Mouse (Mus musculus): Measurements from ENCODE around the gene Trabd2b. TPM values are rescaled to one million over a fixed set of nuclear protein-coding genes. Genes with fewer than 3 reads are reported as not detected.

Trabd2b gene
- polyA plus RNA-seq, 1 experiment from 2014 or later: 0.37 TPM

DNA sequence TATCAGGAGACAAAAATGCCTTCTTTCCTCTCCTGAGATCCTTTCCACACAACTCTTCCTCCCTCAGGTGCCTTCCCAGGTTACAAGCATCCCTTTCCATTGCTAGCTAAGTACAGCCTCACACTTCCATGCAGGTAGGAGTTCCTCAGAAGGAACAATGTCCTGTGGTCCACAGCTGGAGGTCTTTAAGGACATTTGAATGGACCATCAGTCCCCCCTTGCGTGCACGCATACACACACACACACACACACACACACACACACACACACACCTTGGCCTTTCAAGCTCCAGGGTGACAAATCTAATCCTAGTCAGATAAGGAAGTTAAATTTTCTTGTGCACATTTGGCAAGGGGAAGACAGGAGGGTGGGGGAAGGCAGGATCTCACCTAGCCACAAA lies 36.9 kb upstream of the Trabd2b start:
- no peak overlapping the region for H3K27ac ChIP-seq (ENCODE audit: low read depth, low read length)
- no peaks in the 10 kb centered on the region for H3K36me3 ChIP-seq (ENCODE audit: control insufficient read depth, insufficient read depth, low read length)
- 74% methylated on average over 2 of the region's 2 CpGs for WGBS

DNA sequence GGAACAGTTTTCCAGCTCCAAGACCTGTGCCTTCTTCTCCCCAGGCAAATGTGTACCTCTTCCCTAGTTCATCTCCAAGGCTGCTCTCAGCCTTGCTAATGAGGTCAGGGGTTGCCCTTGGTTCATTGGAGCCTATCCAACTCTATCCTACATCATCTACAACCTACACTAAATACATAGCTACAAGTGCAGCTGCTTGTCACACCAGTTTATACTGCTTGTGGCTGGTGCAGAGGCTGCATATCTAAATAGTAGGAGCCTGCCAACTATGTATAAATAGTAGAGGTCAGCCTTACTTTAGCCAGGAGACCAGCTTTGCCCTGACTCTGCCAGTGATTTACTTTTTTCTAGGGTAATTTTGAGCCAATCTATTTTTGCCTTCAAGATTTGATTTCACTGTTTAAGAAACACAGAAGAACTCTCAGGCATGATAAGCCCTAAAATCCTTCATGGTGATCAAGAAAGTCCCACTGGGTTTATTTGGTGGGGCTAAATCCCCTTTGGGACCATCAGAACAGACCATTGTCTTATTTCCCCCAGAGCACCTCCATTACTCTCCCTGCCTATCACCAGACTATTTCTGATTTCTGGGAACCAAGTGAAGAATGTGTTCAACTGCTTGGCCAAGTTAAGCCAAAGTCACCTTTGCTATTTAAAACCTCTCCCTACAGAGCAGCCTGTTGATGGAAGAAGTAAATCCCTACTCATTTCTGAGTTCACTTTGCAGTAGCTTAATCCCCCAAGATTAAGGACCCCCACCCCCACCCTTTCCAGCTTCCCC lies 35.4 kb upstream of the Trabd2b start:
- H3K4me1 ChIP-seq (ENCODE audit: control insufficient read depth, insufficient read depth, low read length): no peaks in the 10 kb centered on the region
- no peak for ATAC-seq
- no peak overlapping the region for H3K4me3 ChIP-seq (ENCODE audit: low read depth, low read length)

More for the DNA sequence above, 36.9 kb upstream of the Trabd2b start:
- no peak overlapping the region for H3K9ac ChIP-seq (ENCODE audit: low read length)
- no peaks in the 10 kb centered on the region for H3K9me3 ChIP-seq (replicated peaks; ENCODE audit: control insufficient read depth, low read length)
- no peak overlapping the region for H3K4me3 ChIP-seq (ENCODE audit: low read depth, low read length)
- DNase-seq (ENCODE audit: low spot score) (no peak), ATAC-seq (no peak)
- H3K27me3 ChIP-seq (replicated peaks; ENCODE audit: control insufficient read depth, insufficient read depth, low read length): no peaks in the 10 kb centered on the region
- H3K4me1 ChIP-seq (ENCODE audit: control insufficient read depth, insufficient read depth, low read length): no peaks in the 10 kb centered on the region
- no peak overlapping the region for H3K4me2 ChIP-seq (ENCODE audit: low read length)

DNA sequence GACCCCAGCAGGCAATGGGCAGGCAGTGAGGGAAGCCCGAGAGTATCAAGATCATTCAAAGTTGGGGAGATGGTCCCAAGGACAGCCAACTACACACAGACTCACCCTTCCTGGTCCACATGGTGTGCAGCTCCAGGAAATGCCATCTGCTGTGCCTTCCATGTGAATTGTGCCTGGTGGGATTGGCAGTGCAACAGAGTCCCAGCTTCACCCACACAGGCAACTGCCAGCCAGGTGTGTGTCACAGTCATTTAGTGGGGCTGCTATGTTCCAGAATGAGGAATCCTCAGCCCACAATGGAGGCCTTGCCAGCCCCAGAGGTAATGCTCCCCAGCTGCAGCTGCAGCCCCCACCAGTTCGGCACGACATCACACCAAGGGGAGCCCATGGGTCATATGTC lies 33.8 kb upstream of the Trabd2b start:
- H3K27ac ChIP-seq (ENCODE audit: low read depth, low read length): no peak overlapping the region
- no peak overlapping the region for H3K4me2 ChIP-seq (ENCODE audit: low read length)
- H3K27me3 ChIP-seq (replicated peaks; ENCODE audit: control insufficient read depth, insufficient read depth, low read length): no peaks in the 10 kb centered on the region
- 85% methylated on average over 3 of the region's 3 CpGs for WGBS
- no peaks in the 10 kb centered on the region for H3K4me1 ChIP-seq (ENCODE audit: control insufficient read depth, insufficient read depth, low read length)
- no peak overlapping the region for H3K9ac ChIP-seq (ENCODE audit: low read length)
- H3K36me3 ChIP-seq (ENCODE audit: control insufficient read depth, insufficient read depth, low read length): no peaks in the 10 kb centered on the region
- H3K4me3 ChIP-seq (ENCODE audit: low read depth, low read length): no peak overlapping the region
- ATAC-seq (no peak), DNase-seq (ENCODE audit: low spot score) (no peak)
- no peaks in the 10 kb centered on the region for H3K9me3 ChIP-seq (replicated peaks; ENCODE audit: control insufficient read depth, low read length)

More for the DNA sequence above, 35.4 kb upstream of the Trabd2b start:
- no peaks in the 10 kb centered on the region for H3K9me3 ChIP-seq (replicated peaks; ENCODE audit: control insufficient read depth, low read length)
- H3K4me2 ChIP-seq (ENCODE audit: low read length): no peak overlapping the region
- no peaks in the 10 kb centered on the region for H3K27me3 ChIP-seq (replicated peaks; ENCODE audit: control insufficient read depth, insufficient read depth, low read length)
- H3K27ac ChIP-seq (ENCODE audit: low read depth, low read length): no peak overlapping the region
- H3K36me3 ChIP-seq (ENCODE audit: control insufficient read depth, insufficient read depth, low read length): no peaks in the 10 kb centered on the region
- DNase-seq (ENCODE audit: low spot score): no peak
- H3K9ac ChIP-seq (ENCODE audit: low read length): no peak overlapping the region

DNA sequence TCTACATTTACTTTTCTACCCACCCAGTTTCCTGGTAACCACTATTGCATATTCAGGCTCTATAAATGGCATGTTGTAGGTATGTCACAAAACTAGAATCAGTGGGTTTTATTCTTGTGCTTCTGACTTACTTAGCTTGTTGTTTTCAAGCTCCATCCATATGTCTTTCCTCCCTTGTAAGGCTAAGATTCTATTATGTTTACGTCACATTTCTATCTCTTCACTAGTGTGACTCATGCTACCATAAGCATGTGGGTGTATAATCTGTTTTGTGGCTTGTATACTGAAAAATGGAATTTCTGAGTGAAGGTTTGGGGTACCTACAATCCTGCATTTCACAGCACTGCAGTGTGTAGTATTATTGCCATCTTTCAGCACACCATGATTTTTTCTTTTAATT lies 32.2 kb upstream of the Trabd2b start:
- DNase-seq (ENCODE audit: low spot score): no peak
- no peaks in the 10 kb centered on the region for H3K4me1 ChIP-seq (ENCODE audit: control insufficient read depth, insufficient read depth, low read length)
- H3K27ac ChIP-seq (ENCODE audit: low read depth, low read length): no peak overlapping the region
- H3K27me3 ChIP-seq (replicated peaks; ENCODE audit: control insufficient read depth, insufficient read depth, low read length): no peaks in the 10 kb centered on the region
- no peak overlapping the region for H3K9ac ChIP-seq (ENCODE audit: low read length)
- H3K4me3 ChIP-seq (ENCODE audit: low read depth, low read length): no peak overlapping the region
- 93% methylated on average over 1 of the region's 1 CpGs for WGBS
- no peaks in the 10 kb centered on the region for H3K9me3 ChIP-seq (replicated peaks; ENCODE audit: control insufficient read depth, low read length)
- no peak overlapping the region for H3K4me2 ChIP-seq (ENCODE audit: low read length)
- no peaks in the 10 kb centered on the region for H3K36me3 ChIP-seq (ENCODE audit: control insufficient read depth, insufficient read depth, low read length)
- no peak for ATAC-seq

DNA sequence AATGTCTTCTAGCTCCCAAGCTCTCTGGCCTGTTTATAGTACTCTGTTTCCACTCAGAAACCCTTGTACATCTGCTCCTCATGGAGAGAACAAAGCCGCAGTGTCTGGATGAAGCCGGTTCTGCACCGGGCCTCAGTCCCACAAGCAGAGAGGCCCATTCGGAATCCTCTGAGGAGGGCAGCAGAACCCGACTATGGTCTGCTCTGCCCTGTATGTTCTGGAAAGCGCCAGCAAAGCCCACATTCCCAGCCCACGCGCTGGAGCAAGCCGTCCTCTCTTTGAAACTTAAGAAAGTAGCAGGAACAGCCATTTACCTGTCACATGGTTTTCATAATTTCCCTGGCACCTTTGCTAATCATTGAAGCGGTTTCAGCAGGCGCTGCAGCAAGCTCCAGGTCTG lies 29.0 kb upstream of the Trabd2b start:
- no peak for ATAC-seq
- Histone ChIP-seq H3K27me3 (replicated peaks; ENCODE audit: control insufficient read depth, insufficient read depth, low read length) (no peaks in the 10 kb centered on the region), H3K36me3 (ENCODE audit: control insufficient read depth, insufficient read depth, low read length) (no peaks in the 10 kb centered on the region), H3K27ac (ENCODE audit: low read depth, low read length) (no peak overlapping the region), H3K4me1 (ENCODE audit: control insufficient read depth, insufficient read depth, low read length) (no peaks in the 10 kb centered on the region), H3K9ac (ENCODE audit: low read length) (no peak overlapping the region), H3K4me2 (ENCODE audit: low read length) (no peak overlapping the region), H3K4me3 (ENCODE audit: low read depth, low read length) (no peak overlapping the region), H3K9me3 (replicated peaks; ENCODE audit: control insufficient read depth, low read length) (no peaks in the 10 kb centered on the region)
- DNase-seq (ENCODE audit: low spot score): no peak
- WGBS: 85% methylated on average over 11 of the region's 11 CpGs

DNA sequence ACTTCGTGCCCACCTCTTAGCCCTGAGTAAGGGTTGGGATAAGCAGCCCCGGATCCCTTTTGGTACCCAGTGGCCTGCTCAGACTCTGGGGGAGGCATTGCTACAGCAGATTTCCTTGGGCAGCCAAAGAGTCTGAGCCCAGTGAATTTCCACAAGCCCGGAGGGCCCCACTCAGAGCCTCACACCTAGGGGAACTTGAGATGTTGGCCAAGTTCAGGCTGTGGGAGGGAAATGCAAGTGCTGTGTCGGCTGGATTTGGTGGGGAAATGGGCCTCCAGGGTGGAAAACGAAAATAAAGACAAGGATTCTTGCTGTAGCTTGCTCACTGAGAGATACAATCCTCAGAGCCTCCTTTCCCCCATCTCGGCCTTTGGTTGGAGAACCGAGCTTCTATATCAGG lies 28.0 kb upstream of the Trabd2b start:
- no peak overlapping the region for H3K4me2 ChIP-seq (ENCODE audit: low read length)
- H3K36me3 ChIP-seq (ENCODE audit: control insufficient read depth, insufficient read depth, low read length): no peaks in the 10 kb centered on the region
- H3K4me3 ChIP-seq (ENCODE audit: low read depth, low read length): no peak overlapping the region
- 83% methylated on average over 7 of the region's 7 CpGs for WGBS
- ATAC-seq: no peak
- no peaks in the 10 kb centered on the region for H3K9me3 ChIP-seq (replicated peaks; ENCODE audit: control insufficient read depth, low read length)
- no peak overlapping the region for H3K27ac ChIP-seq (ENCODE audit: low read depth, low read length)
- no peaks in the 10 kb centered on the region for H3K27me3 ChIP-seq (replicated peaks; ENCODE audit: control insufficient read depth, insufficient read depth, low read length)
- DNase-seq (ENCODE audit: low spot score): no peak
- H3K4me1 ChIP-seq (ENCODE audit: control insufficient read depth, insufficient read depth, low read length): no peaks in the 10 kb centered on the region
- no peak overlapping the region for H3K9ac ChIP-seq (ENCODE audit: low read length)

DNA sequence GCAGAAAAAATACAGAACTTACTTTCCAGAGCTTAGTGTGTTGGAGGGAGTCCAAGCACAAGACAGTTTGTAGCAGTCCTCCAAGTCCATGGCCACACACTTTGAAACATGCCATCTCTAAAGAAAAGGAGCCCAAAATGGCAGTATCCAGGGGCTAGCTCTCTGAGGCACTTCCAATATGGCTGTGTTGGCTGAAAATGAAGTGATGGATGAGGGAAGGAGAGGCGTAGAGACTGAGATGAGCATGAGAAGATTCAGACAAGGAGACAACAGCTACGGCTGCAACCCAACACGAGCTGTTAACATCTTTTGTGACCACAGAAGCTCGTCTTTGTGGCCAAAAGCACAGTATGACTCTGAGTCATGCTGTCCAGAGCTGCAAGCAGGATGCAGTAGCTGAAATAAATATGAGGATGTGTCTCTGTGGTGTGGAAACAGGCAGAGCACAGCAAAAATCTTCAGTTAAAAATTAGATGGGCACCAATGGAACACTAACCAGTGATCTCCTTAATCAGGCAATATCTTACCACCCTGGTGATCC lies 27.0 kb upstream of the Trabd2b start:
- H3K9me3 ChIP-seq (replicated peaks; ENCODE audit: control insufficient read depth, low read length): no peaks in the 10 kb centered on the region
- no peak for ATAC-seq
- H3K4me2 ChIP-seq (ENCODE audit: low read length): no peak overlapping the region
- WGBS: 90% methylated on average over 4 of the region's 4 CpGs
- no peak overlapping the region for H3K27ac ChIP-seq (ENCODE audit: low read depth, low read length)
- no peaks in the 10 kb centered on the region for H3K36me3 ChIP-seq (ENCODE audit: control insufficient read depth, insufficient read depth, low read length)
- no peak overlapping the region for H3K9ac ChIP-seq (ENCODE audit: low read length)
- no peaks in the 10 kb centered on the region for H3K4me1 ChIP-seq (ENCODE audit: control insufficient read depth, insufficient read depth, low read length)
- H3K27me3 ChIP-seq (replicated peaks; ENCODE audit: control insufficient read depth, insufficient read depth, low read length): no peaks in the 10 kb centered on the region
- no peak for DNase-seq (ENCODE audit: low spot score)
- H3K4me3 ChIP-seq (ENCODE audit: low read depth, low read length): no peak overlapping the region

DNA sequence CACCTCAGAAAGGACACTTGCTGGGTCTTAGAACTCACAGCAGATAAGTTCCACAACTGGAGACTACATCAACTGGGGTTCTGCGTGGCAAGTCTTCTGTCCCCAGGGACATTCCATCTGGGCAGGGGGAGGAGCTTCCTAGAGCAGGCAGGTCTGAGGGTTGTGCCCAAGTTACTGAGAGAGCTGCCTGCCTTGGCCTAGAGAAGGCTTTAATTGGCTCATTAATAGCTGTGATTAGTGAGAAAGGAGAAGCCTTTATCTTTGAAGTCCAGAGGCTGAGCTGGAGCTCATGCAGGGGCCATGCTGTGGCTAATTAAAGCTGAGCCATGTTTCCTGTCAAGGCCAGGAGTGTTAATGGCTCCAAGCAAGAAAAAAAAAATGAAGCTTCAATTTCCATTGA lies 23.9 kb upstream of the Trabd2b start:
- Histone ChIP-seq H3K9ac (ENCODE audit: low read length) (no peak overlapping the region), H3K27me3 (replicated peaks; ENCODE audit: control insufficient read depth, insufficient read depth, low read length) (no peaks in the 10 kb centered on the region), H3K4me2 (ENCODE audit: low read length) (no peak overlapping the region), H3K36me3 (ENCODE audit: control insufficient read depth, insufficient read depth, low read length) (no peaks in the 10 kb centered on the region), H3K27ac (ENCODE audit: low read depth, low read length) (no peak overlapping the region), H3K9me3 (replicated peaks; ENCODE audit: control insufficient read depth, low read length) (no peaks in the 10 kb centered on the region), H3K4me3 (ENCODE audit: low read depth, low read length) (no peak overlapping the region), H3K4me1 (ENCODE audit: control insufficient read depth, insufficient read depth, low read length) (0 out of 2 replicates have a peak, but pooled peaks cover 3% of the 10 kb centered on the region)
- peak; percentile 56 for DNase-seq (ENCODE audit: low spot score)
- ATAC-seq: peak; percentile 49; the same call in 1 of the 2 replicates
- WGBS: 7% methylated on average over 1 of the region's 1 CpGs

DNA sequence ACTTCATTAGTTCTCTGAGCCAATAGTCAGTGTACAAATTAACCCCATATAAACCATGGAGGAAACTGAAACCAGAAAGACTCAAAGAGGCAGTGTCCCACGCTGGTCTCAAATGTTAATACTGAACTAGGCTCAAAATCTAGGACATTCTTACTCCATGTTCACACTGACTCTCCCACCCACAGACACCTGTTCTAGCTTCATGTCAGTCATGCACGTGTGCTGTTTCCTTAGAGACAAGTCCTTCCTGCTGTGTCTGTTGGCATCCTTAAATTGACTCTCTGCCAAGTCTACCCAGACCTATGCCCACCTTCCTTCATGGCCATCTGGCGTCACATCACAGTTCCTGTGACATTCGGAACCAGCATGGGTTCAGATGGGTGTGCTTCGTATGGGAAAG lies 21.3 kb upstream of the Trabd2b start:
- H3K4me3 ChIP-seq (ENCODE audit: low read depth, low read length): no peak overlapping the region
- no peak overlapping the region for H3K9ac ChIP-seq (ENCODE audit: low read length)
- H3K27me3 ChIP-seq (replicated peaks; ENCODE audit: control insufficient read depth, insufficient read depth, low read length): no peaks in the 10 kb centered on the region
- DNase-seq (ENCODE audit: low spot score) (no peak), ATAC-seq (no peak; the same call in 1 of the 2 replicates)
- H3K9me3 ChIP-seq (replicated peaks; ENCODE audit: control insufficient read depth, low read length): no peaks in the 10 kb centered on the region
- H3K4me1 ChIP-seq (ENCODE audit: control insufficient read depth, insufficient read depth, low read length): 0 out of 2 replicates have a peak, but pooled peaks cover 3% of the 10 kb centered on the region
- 72% methylated on average over 5 of the region's 5 CpGs for WGBS
- H3K27ac ChIP-seq (ENCODE audit: low read depth, low read length): no peak overlapping the region
- H3K4me2 ChIP-seq (ENCODE audit: low read length): no peak overlapping the region
- H3K36me3 ChIP-seq (ENCODE audit: control insufficient read depth, insufficient read depth, low read length): no peaks in the 10 kb centered on the region

Measured in forebrain, embryonic 14.5 days (tissue).